Mouse (Mus musculus): Measurements from ENCODE around the gene Prr14.

Gene Prr14

GRCm38 (mm10) chr7:127511808-127512230, 52.4 kb downstream of the Prr14 start, which contains the start of gene Srcap:
Gene Srcap (plus strand): TSS chr7:127511983.
- peak; percentile 99 for DNase-seq (ENCODE audit: low read depth, low spot score)

GRCm38 (mm10) chr7:127512231-127513015, 53.0 kb downstream of the Prr14 start:
- peak; percentile 97 for DNase-seq (ENCODE audit: low read depth, low spot score)

GRCm38 (mm10) chr7:127513016-127513390, 53.6 kb downstream of the Prr14 start:
- DNase-seq (ENCODE audit: low read depth, low spot score), result no peak

- no peak for DNase-seq (ENCODE audit: low read depth, low spot score)
Observed at GRCm38 (mm10) chr7:127513781-127514180, 54.4 kb downstream of the Prr14 start.

GRCm38 (mm10) chr7:127515846-127516245, 56.4 kb downstream of the Prr14 start:
- no peak for DNase-seq (ENCODE audit: low read depth, low spot score)

- no peak for DNase-seq (ENCODE audit: low read depth, low spot score)
Observed at GRCm38 (mm10) chr7:127516344-127516743, 56.9 kb downstream of the Prr14 start.

GRCm38 (mm10) chr7:127519284-127519683, 59.9 kb downstream of the Prr14 start, which contains the start of gene Gm42715:
Gene Gm42715 (plus strand): TSS chr7:127519584.
- no peak for DNase-seq (ENCODE audit: low read depth, low spot score)

Data from CD4-positive helper T cell, adult 2 months (primary cell).